In the genomic region with DNA sequence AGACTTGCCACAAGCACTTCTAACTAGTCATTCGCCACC, we compare ENCODE assay signal across 9 mouse cellular contexts. TPM values are rescaled to one million over a fixed set of nuclear protein-coding genes. Genes with fewer than 3 reads are reported as not detected.
DNase-seq lines count a peak whose midpoint lies in the region; ATAC-seq and TF ChIP-seq lines count a peak whose summit lies in the region.
"Had no signal": no experiment of that assay in that cellular context is flagged by ENCODE, and none has a peak within 500 bp of the region (broad histone marks: within the 10 kb centered on the region; RNA-seq: fewer than 3 reads in every experiment).

A gene (minus strand): TSS at position 30 of the 39 bp plus-strand sequence.

- H3K4me1 ChIP-seq in heart, embryonic 13.5 days = 0 out of 2 replicates have a peak, but pooled peaks cover 3% of the 10 kb centered on the region
- no peaks in the 10 kb centered on the region for H3K4me1 ChIP-seq in heart, adult 2 months (ENCODE audit: control insufficient read depth, insufficient read depth, low read length)
- no peaks in the 10 kb centered on the region for H3K4me1 ChIP-seq in hindbrain, embryonic 11.5 days (replicated peaks; ENCODE audit: control insufficient read depth, insufficient read depth, low read length)
- H3K4me1 ChIP-seq in limb, embryonic 15.5 days = 0 out of 2 replicates have a peak, but pooled peaks cover 5% of the 10 kb centered on the region

- TF ChIP-seq POLR2A in heart, adult 2 months (IDR thresholded peaks at IDR 0.05; ENCODE audit: insufficient read depth, low read depth, low read length) = no peak
- no peak for TF ChIP-seq POLR2A in brain, embryonic 14.5 days (IDR thresholded peaks at IDR 0.05; ENCODE audit: borderline replicate concordance, extremely low read depth, insufficient read depth, insufficient read length, poor library complexity, severe bottlenecking)

- peak within 1 kb of the TSS; percentile 31 for H3K4me3 ChIP-seq in heart, embryonic 13.5 days
- no peak within 1 kb of the TSS for H3K4me3 ChIP-seq in heart, adult 2 months
- peak within 1 kb of the TSS; percentile 29 for H3K4me3 ChIP-seq in hindbrain, embryonic 11.5 days (ENCODE audit: low read depth, low read length)
- H3K4me3 ChIP-seq in limb, embryonic 15.5 days = peak within 1 kb of the TSS; percentile 21

- DNase-seq in heart, adult 2 months = no peak
- no peak for DNase-seq in brain, embryonic 14.5 days (ENCODE audit: low read depth)
- DNase-seq in hindbrain, embryonic 11.5 days (ENCODE audit: low spot score) = no peak
- DNase-seq in ovary, postnatal 10 days (ENCODE audit: low spot score) = no peak
- DNase-seq in ovary, postnatal 36 days (ENCODE audit: low spot score) = no peak
- no peak for DNase-seq in lung, postnatal 36 days
- DNase-seq: kidney, adult 11 months had no signal

- no peaks in the 10 kb centered on the region for H3K79me2 ChIP-seq in heart, adult 2 months (replicated peaks; ENCODE audit: control insufficient read depth, insufficient read depth, low read length)

- H3K4me2 ChIP-seq in heart, embryonic 13.5 days = peak within 1 kb of the TSS; percentile 57
- peak within 1 kb of the TSS; percentile 46 for H3K4me2 ChIP-seq in hindbrain, embryonic 11.5 days (replicated peaks; ENCODE audit: low read depth, low read length)
- peak within 1 kb of the TSS; percentile 33 for H3K4me2 ChIP-seq in limb, embryonic 15.5 days

- no peaks in the 10 kb centered on the region for H3K36me3 ChIP-seq in heart, embryonic 13.5 days
- no peaks in the 10 kb centered on the region for H3K36me3 ChIP-seq in heart, adult 2 months (ENCODE audit: control insufficient read depth, insufficient read depth, low read length)
- 0 out of 2 replicates have a peak, but pooled peaks cover 1% of the 10 kb centered on the region for H3K36me3 ChIP-seq in hindbrain, embryonic 11.5 days (ENCODE audit: control insufficient read depth, insufficient read depth, low read length)
- no peaks in the 10 kb centered on the region for H3K36me3 ChIP-seq in limb, embryonic 15.5 days

- TF ChIP-seq EP300 in heart, adult 2 months (IDR thresholded peaks at IDR 0.05; ENCODE audit: insufficient read depth, low read depth, low read length) = no peak

- H3K27ac ChIP-seq in heart, embryonic 13.5 days (replicated peaks) = no peak within 1 kb of the TSS
- H3K27ac ChIP-seq in heart, adult 2 months = no peak within 1 kb of the TSS
- H3K27ac ChIP-seq in hindbrain, embryonic 11.5 days (ENCODE audit: low read depth, low read length) = peak within 1 kb of the TSS; percentile 80
- H3K27ac ChIP-seq in limb, embryonic 15.5 days = no peak within 1 kb of the TSS

- H3K9me3 ChIP-seq in heart, embryonic 13.5 days = 0 out of 2 replicates have a peak, but pooled peaks cover 5% of the 10 kb centered on the region
- H3K9me3 ChIP-seq in hindbrain, embryonic 11.5 days (ENCODE audit: control insufficient read depth, low read length) = no peaks in the 10 kb centered on the region
- H3K9me3 ChIP-seq in limb, embryonic 15.5 days = 0 out of 2 replicates have a peak, but pooled peaks cover 2% of the 10 kb centered on the region

- intact Hi-C loops in heart, adult 2 months (cut with DNase I) = no loop called here

- no peak for ATAC-seq in heart, embryonic 13.5 days (ENCODE audit: extremely low read depth, insufficient number of reproducible peaks, low FRiP score, low TSS enrichment)
- ATAC-seq in hindbrain, embryonic 11.5 days (ENCODE audit: low FRiP score) = no peak
- no peak for ATAC-seq in limb, embryonic 15.5 days (ENCODE audit: insufficient number of reproducible peaks, low FRiP score, low TSS enrichment, low read depth)

- 0% methylated on average over 1 of the region's 1 CpGs for WGBS in heart, embryonic 13.5 days
- WGBS in heart, adult 2 months = 0% methylated on average over 1 of the region's 1 CpGs
- WGBS in hindbrain, embryonic 11.5 days = 0% methylated on average over 1 of the region's 1 CpGs
- WGBS in limb, embryonic 15.5 days = no CpG with 5 or more reads among the region's 1 CpGs

- no peak for TF ChIP-seq CTCF in heart, adult 2 months (IDR thresholded peaks at IDR 0.05)
- TF ChIP-seq CTCF in brain, embryonic 14.5 days (IDR thresholded peaks at IDR 0.05; ENCODE audit: borderline replicate concordance, extremely low read depth, insufficient read depth, insufficient read length) = no peak

- H3K9ac ChIP-seq in heart, embryonic 13.5 days = no peak within 1 kb of the TSS
- no peak within 1 kb of the TSS for H3K9ac ChIP-seq in heart, adult 2 months (ENCODE audit: low read depth, low read length)
- peak within 1 kb of the TSS; percentile 52 for H3K9ac ChIP-seq in hindbrain, embryonic 11.5 days (ENCODE audit: low read depth, low read length)
- no peak within 1 kb of the TSS for H3K9ac ChIP-seq in limb, embryonic 15.5 days

- peaks cover 14% of the 10 kb centered on the region for H3K27me3 ChIP-seq in heart, embryonic 13.5 days (replicated peaks)
- no peaks in the 10 kb centered on the region for H3K27me3 ChIP-seq in heart, adult 2 months (ENCODE audit: control insufficient read depth, insufficient read depth, low read length)
- no peaks in the 10 kb centered on the region for H3K27me3 ChIP-seq in hindbrain, embryonic 11.5 days (ENCODE audit: control insufficient read depth, insufficient read depth, low read length)
- H3K27me3 ChIP-seq in limb, embryonic 15.5 days = no peaks in the 10 kb centered on the region

RNA-seq across cellular contexts. Expression of the gene that starts here (rescaled TPM):
- polyA plus RNA-seq in heart, embryonic 13.5 days (2015; fragmentation: Nextera tagmentation; extraction: Ambion mirVana) = 1.8 and 1.9 TPM in 2 replicates
- total RNA-seq in heart, adult 2 months (2021) = 1 to 10 TPM; 2.0 to 2.7 TPM
- polyA plus RNA-seq in heart, adult 2 months (2012; rRNA removed) = 2.1 and 3.7 TPM in 2 replicates
- 68.4 and 123 TPM in 2 replicates for polyA plus RNA-seq in brain, embryonic 14.5 days (2012; rRNA removed)
- polyA plus RNA-seq in hindbrain, embryonic 11.5 days (2014; fragmentation: Nextera tagmentation; extraction: Ambion mirVana) = 25.0 and 27.9 TPM in 2 replicates
- polyA plus RNA-seq in limb, embryonic 15.5 days (2015; fragmentation: Nextera tagmentation; extraction: Ambion mirVana) = 12.0 and 12.4 TPM in 2 replicates
